Mouse (Mus musculus) small intestine, adult 2 months (tissue): ENCODE data around the gene Xpnpep1.

Source experiments
- CTCF ChIP-seq: fragments of 200-500 bp; IDR thresholded peaks from 2 replicates; pipeline ENCODE4 v1.5.1; 2012; ENCODE audit warnings: low read depth, mild to moderate bottlenecking, control low read depth, inconsistent platforms, low read length, moderate library complexity, mixed read lengths; ENCODE audit not compliant: insufficient replicate concordance, insufficient read length; ENCODE audit errors: extremely low read depth
- POLR2A ChIP-seq: fragments of 200-500 bp; IDR thresholded peaks from 2 replicates; pipeline ENCODE4 v1.6.1; 2012; ENCODE audit warnings: low read depth, mild to moderate bottlenecking, control low read depth, inconsistent platforms, low read length, moderate library complexity

DNA sequence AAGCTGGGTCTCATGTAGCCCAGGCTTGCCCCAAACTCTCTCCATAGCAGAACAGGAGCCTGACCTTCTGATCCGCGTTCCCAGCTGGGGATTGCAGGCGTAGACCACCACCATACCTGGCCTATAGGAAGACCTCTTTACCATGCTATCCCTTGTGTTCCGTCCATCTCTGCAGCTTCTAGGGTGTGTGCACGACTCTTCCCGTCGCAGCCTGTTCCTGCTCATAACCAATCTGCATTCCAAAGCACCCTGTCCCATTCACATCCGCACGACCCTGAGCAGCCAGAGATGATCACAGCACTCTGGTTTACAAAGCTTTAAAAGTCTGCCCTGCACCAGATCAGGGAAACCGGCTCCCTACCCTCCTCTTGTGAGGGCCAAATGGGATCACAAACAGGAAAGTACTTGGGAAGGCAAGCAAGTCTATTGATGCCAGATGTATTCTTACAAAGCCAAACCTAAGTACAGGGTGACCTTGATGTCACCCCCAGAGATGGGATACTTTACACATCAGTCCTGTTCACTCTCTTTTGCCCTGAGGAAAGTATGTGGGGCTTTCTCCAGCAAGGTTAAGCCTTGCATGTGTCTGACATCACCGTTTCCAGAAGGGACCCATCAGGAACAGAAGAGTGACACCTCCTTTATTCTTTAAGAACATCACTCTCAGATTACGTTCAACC lies 24.4 kb upstream of the Xpnpep1 start:
- no peak for TF ChIP-seq CTCF
- no peak for TF ChIP-seq POLR2A
